ENCODE assay signal across 14 mouse cellular contexts in the genomic region with DNA sequence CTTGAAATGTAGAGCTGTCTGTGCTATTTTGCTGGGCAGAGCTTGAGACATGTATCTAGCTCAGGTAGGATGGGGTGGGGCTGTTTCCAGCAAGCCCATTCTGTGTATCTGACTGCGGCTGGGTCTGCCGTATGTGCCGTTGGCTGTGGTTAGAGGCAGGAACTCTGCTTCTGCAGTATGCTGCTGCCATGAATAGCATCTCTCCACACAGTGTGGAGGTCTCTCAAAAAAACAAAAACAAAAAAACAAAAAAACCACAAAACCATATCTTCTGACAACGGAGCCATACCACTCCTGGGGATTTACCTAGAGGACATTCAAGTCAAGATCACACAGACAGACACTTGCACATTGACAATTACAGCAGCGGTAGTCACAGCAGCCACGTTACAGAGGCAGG.
DNase-seq lines count a peak whose midpoint lies in the region; ATAC-seq lines count a peak whose summit lies in the region.
"Had no signal": no experiment of that assay in that cellular context is flagged by ENCODE, and none has a peak within 500 bp of the region (broad histone marks: within the 10 kb centered on the region; RNA-seq: fewer than 3 reads in every experiment).

No protein-coding gene starts in this region.

- peaks cover 59% of the 10 kb centered on the region for H3K4me1 ChIP-seq in heart, embryonic 15.5 days (replicated peaks)
- peaks cover 75% of the 10 kb centered on the region for H3K4me1 ChIP-seq in liver, embryonic 12.5 days

- no peaks in the 10 kb centered on the region for H3K27me3 ChIP-seq in heart, embryonic 15.5 days
- H3K27me3 ChIP-seq in liver, embryonic 12.5 days (replicated peaks): no peaks in the 10 kb centered on the region
- H3K27me3 ChIP-seq: heart, embryonic 12.5 days; midbrain, embryonic 12.5 days had no signal

- H3K27ac ChIP-seq in heart, embryonic 15.5 days: peak overlapping the region; percentile 92
- H3K27ac ChIP-seq in liver, embryonic 12.5 days: no peak overlapping the region
- H3K27ac ChIP-seq: midbrain, embryonic 12.5 days had no signal

- no peak overlapping the region for H3K4me3 ChIP-seq in heart, embryonic 15.5 days
- H3K4me3 ChIP-seq in liver, embryonic 12.5 days: no peak overlapping the region
- H3K4me3 ChIP-seq: heart, embryonic 12.5 days; midbrain, embryonic 12.5 days had no signal

- 66% methylated on average over 6 of the region's 6 CpGs for WGBS in heart, embryonic 15.5 days
- 23% methylated on average over 6 of the region's 6 CpGs for WGBS in liver, embryonic 12.5 days (ENCODE audit: insufficient replicate concordance)

- no peaks in the 10 kb centered on the region for H3K9me3 ChIP-seq in heart, embryonic 15.5 days (replicated peaks)
- H3K9me3 ChIP-seq in liver, embryonic 12.5 days (replicated peaks): no peaks in the 10 kb centered on the region
- H3K9me3 ChIP-seq: heart, embryonic 12.5 days; midbrain, embryonic 12.5 days had no signal

- no peaks in the 10 kb centered on the region for H3K36me3 ChIP-seq in heart, embryonic 15.5 days
- peaks cover 7% of the 10 kb centered on the region; the same call in 1 of the 2 replicates for H3K36me3 ChIP-seq in liver, embryonic 12.5 days

- H3K9ac ChIP-seq in heart, embryonic 15.5 days: no peak overlapping the region
- no peak overlapping the region for H3K9ac ChIP-seq in liver, embryonic 12.5 days
- H3K9ac ChIP-seq: midbrain, embryonic 12.5 days had no signal

- no peak for DNase-seq in heart, postnatal 25 days (ENCODE audit: low spot score)
- DNase-seq in CD4-positive, CD25-positive, alpha-beta regulatory T cell, adult 2 months (ENCODE audit: low read depth, low spot score): peak; percentile 73
- DNase-seq in thymus, adult 18-20 months: peak; percentile 67 to 76
- DNase-seq in adrenal gland, postnatal 36 days: no peak
- no peak for DNase-seq in left cerebral cortex, postnatal 25 days (ENCODE audit: low spot score in 2 of 2)
- no peak for DNase-seq in ovary, postnatal 14 days (ENCODE audit: low spot score)
- DNase-seq: adrenal gland, adult 8-10 months; kidney, postnatal 14 days; lung, adult 2 months; right cerebral cortex, postnatal 14 days had no signal

- intact Hi-C loops in heart, postnatal 25 days (cut with DNase I): no loop called here
- intact Hi-C loops in left cerebral cortex, postnatal 25 days (cut with DNase I): no loop called here

- ATAC-seq in heart, embryonic 15.5 days (replicated peaks; ENCODE audit: insufficient number of reproducible peaks, insufficient read depth, low FRiP score, low read depth): no peak
- ATAC-seq in liver, embryonic 12.5 days: peak; percentile 39; the same call in 1 of the 2 replicates

- no peak overlapping the region for H3K4me2 ChIP-seq in heart, embryonic 15.5 days
- no peak overlapping the region for H3K4me2 ChIP-seq in liver, embryonic 12.5 days
- H3K4me2 ChIP-seq: midbrain, embryonic 12.5 days had no signal

Comparison
In these comparisons a context has a peak if more than half of its experiments do, and no peak if none do; other contexts are left out.
1. DNase-seq: peak in CD4-positive, CD25-positive, alpha-beta regulatory T cell, adult 2 months (single experiment) and thymus, adult 18-20 months (2 of 2); none in heart, postnatal 25 days (single experiment), adrenal gland, postnatal 36 days (0 of 2), left cerebral cortex, postnatal 25 days (0 of 2) and ovary, postnatal 14 days (single experiment).